Mouse (Mus musculus) CH12.LX (cell line): Measurements from ENCODE around the gene Zfhx3. TPM values are rescaled to one million over a fixed set of nuclear protein-coding genes. Genes with fewer than 3 reads are reported as not detected.
A peak's percentile ranks its signal among the peaks of the same experiment; 100 is the strongest.

ENCODE experiments used
- DNase-seq: peaks from one replicate; pipeline ENCODE4 v3.0.0-alpha.2; 2013; ENCODE audit errors: extremely low read depth
- H3K27ac ChIP-seq: 2 replicates; pipeline ENCODE4 v1.5.1; 2012; ENCODE audit warnings: low read depth, mild to moderate bottlenecking, control low read depth, moderate library complexity; ENCODE audit not compliant: insufficient read depth
- H3K27me3 ChIP-seq: replicated peaks from 2 replicates; pipeline ENCODE3; 2012; ENCODE audit warnings: inconsistent platforms
- H3K36me3 ChIP-seq, 2 experiments: replicated peaks in 1 of 2; 2 replicates each; pipeline versions ENCODE3 to v1.6.1; 2012; ENCODE audit warnings: inconsistent platforms in 1 of 2, low read length in 1 of 2, mild to moderate bottlenecking in 1 of 2, mixed read lengths in 1 of 2, moderate library complexity in 1 of 2; ENCODE audit not compliant: control insufficient read depth in 1 of 2, insufficient read depth in 1 of 2
- H3K4me1 ChIP-seq, 2 experiments: 2 replicates each; pipeline ENCODE4 v1.6.1; 2012; ENCODE audit warnings: inconsistent platforms in 1 of 2, moderate library complexity in 1 of 2; ENCODE audit not compliant: insufficient read depth in 2 of 2, control insufficient read depth in 1 of 2
- H3K4me2 ChIP-seq: 2 replicates; pipeline ENCODE4 v1.6.1; 2012; ENCODE audit warnings: low read depth, mild to moderate bottlenecking, control low read depth; ENCODE audit not compliant: poor library complexity, insufficient read depth, severe bottlenecking
- H3K4me3 ChIP-seq, 3 experiments: fragments of 150-350 bp in 1 of 3; sonication (generic) in 1 of 3; replicated peaks in 1 of 3; 2 replicates each; pipeline versions ENCODE3 to v1.5.1; 2011 to 2012; ENCODE audit warnings: low read depth in 2 of 3, low read length in 2 of 3, mild to moderate bottlenecking in 2 of 3, moderate library complexity in 2 of 3, control low read depth in 1 of 3, improper control_type of control experiment in 1 of 3, inconsistent platforms in 1 of 3, mixed read lengths in 1 of 3; ENCODE audit not compliant: poor library complexity in 1 of 3
- H3K79me2 ChIP-seq: replicated peaks from 2 replicates; pipeline ENCODE4 v1.6.1; 2012; ENCODE audit warnings: mild to moderate bottlenecking, moderate library complexity; ENCODE audit not compliant: control insufficient read depth, poor library complexity, insufficient read depth, severe bottlenecking; ENCODE audit errors: extremely low read depth
- H3K9ac ChIP-seq: 2 replicates; pipeline ENCODE4 v1.6.1; 2012; ENCODE audit warnings: low read depth, mild to moderate bottlenecking, control low read depth, moderate library complexity; ENCODE audit not compliant: insufficient read depth
- H3K9me3 ChIP-seq: replicated peaks from 2 replicates; pipeline ENCODE3; 2012; ENCODE audit warnings: low read length, inconsistent platforms, mixed read lengths
- BHLHE40 ChIP-seq: IDR thresholded peaks from 2 replicates; pipeline ENCODE4 v1.6.1; 2011; ENCODE audit warnings: mild to moderate bottlenecking, low read depth, low read length, improper control_type of control experiment
- CHD1 ChIP-seq: IDR thresholded peaks from 2 replicates; pipeline ENCODE4 v1.6.1; 2012; ENCODE audit warnings: low read depth, low read length, improper control_type of control experiment, inconsistent platforms
- E2F4 ChIP-seq: IDR thresholded peaks from 2 replicates; pipeline ENCODE4 v1.6.1; 2011; ENCODE audit warnings: low read depth, low read length, improper control_type of control experiment; ENCODE audit not compliant: insufficient replicate concordance
- IRF4 ChIP-seq: IDR thresholded peaks from 2 replicates; pipeline ENCODE4 v1.6.1; 2014; ENCODE audit warnings: low read depth, mild to moderate bottlenecking, inconsistent platforms, low read length, improper control_type of control experiment
- JUN ChIP-seq: IDR thresholded peaks from 2 replicates; pipeline ENCODE4 v1.6.1; 2011; ENCODE audit warnings: low read depth, mild to moderate bottlenecking, low read length, improper control_type of control experiment, moderate library complexity; ENCODE audit not compliant: insufficient read depth
- JUND ChIP-seq: conservative IDR thresholded peaks from 2 replicates; pipeline ENCODE4 v1.6.1; 2011; ENCODE audit warnings: low read depth, low read length, improper control_type of control experiment
- MAFK ChIP-seq: IDR thresholded peaks from 2 replicates; pipeline ENCODE4 v1.6.1; 2011; ENCODE audit warnings: low read length, improper control_type of control experiment; ENCODE audit not compliant: insufficient replicate concordance
- MXI1 ChIP-seq: IDR thresholded peaks from 2 replicates; pipeline ENCODE4 v1.6.1; 2011; ENCODE audit warnings: mild to moderate bottlenecking, low read depth, low read length, improper control_type of control experiment
- MYC ChIP-seq: IDR thresholded peaks from 2 replicates; pipeline ENCODE4 v1.6.1; 2011; ENCODE audit warnings: low read depth, mild to moderate bottlenecking, improper control_type of control experiment, low read length
- NELFE ChIP-seq: IDR thresholded peaks from 2 replicates; pipeline ENCODE4 v1.6.1; 2011; ENCODE audit warnings: low read depth, low read length, improper control_type of control experiment
- PAX5 ChIP-seq: IDR thresholded peaks from 2 replicates; pipeline ENCODE4 v1.6.1; 2012; ENCODE audit warnings: low read length, inconsistent platforms, mixed read lengths
- POLR2A ChIP-seq: IDR thresholded peaks from 2 replicates; pipeline ENCODE4 v1.6.1; 2011; ENCODE audit warnings: low read depth, mild to moderate bottlenecking, improper control_type of control experiment, low read length
- RAD21 ChIP-seq: IDR thresholded peaks from 2 replicates; pipeline ENCODE4 v1.6.1; 2011; ENCODE audit warnings: low read depth, mild to moderate bottlenecking, low read length, improper control_type of control experiment, moderate library complexity
- SIN3A ChIP-seq: IDR thresholded peaks from 2 replicates; pipeline ENCODE4 v1.6.1; 2012; ENCODE audit warnings: low read length, improper control_type of control experiment, inconsistent platforms
- USF1 ChIP-seq: IDR thresholded peaks from 2 replicates; pipeline ENCODE4 v1.6.1; 2014; ENCODE audit warnings: low read depth, mild to moderate bottlenecking, inconsistent platforms, low read length, improper control_type of control experiment
- ZKSCAN1 ChIP-seq: IDR thresholded peaks from 2 replicates; pipeline ENCODE4 v1.6.1; 2012; ENCODE audit warnings: low read depth, inconsistent platforms, low read length, improper control_type of control experiment, borderline replicate concordance
- ZMIZ1 ChIP-seq: IDR thresholded peaks from 2 replicates; pipeline ENCODE4 v1.6.1; 2012; ENCODE audit warnings: low read depth, mild to moderate bottlenecking, inconsistent platforms, low read length, improper control_type of control experiment
- dilution Hi-C: fragments of 300-500 bp; cut with MboI; formaldehyde crosslinking; loops from 2 replicates; pipeline ENCODE4 v1.14.3; 2020; ENCODE audit warnings: low sequenced_read_pairs; ENCODE audit not compliant: extremely low pct_unique_long_range_greater_than_20kb, extremely low pct_ligation_motif_present
- in situ Hi-C: fragments of 300-500 bp; cut with MboI; formaldehyde crosslinking; loops from 3 replicates; pipeline ENCODE4 v1.14.3; 2019; ENCODE audit warnings: low sequenced_read_pairs, low pct_ligation_motif_present, low pct_unique_long_range_greater_than_20kb, mixed read lengths
- polyA plus RNA-seq: library from polyadenylated mRNA; unstranded; fragments of >175 nt; gene quantifications from 2 replicates; pipeline ENCODE4 v1.2.1, GENCODE M21; 2012; ENCODE audit warnings: low read depth; ENCODE audit not compliant: insufficient read length
- total RNA-seq, 2 experiments: library from RNA; depleted of rRNA; stranded (reverse); fragments of 300-350 nt in 1 of 2; fragments of >200 nt in 1 of 2; gene quantifications; 2 replicates each; pipeline ENCODE4 v1.2.3; 2012 to 2014

Gene Zfhx3
- total and polyA plus RNA-seq, 3 experiments = 0.05 to 0.76 (median 0.68) TPM

GRCm38 (mm10) chr8:108183296-108183695, 240.9 kb downstream of the Zfhx3 start:
- dilution Hi-C loops (no loop called here), in situ Hi-C loops (no loop called here)
- H3K4me3 ChIP-seq = peak overlapping the region in 1 of 3 experiments; percentile 11
- H3K27ac ChIP-seq = no peak overlapping the region
- no peak for TF ChIP-seq NELFE
- TF ChIP-seq E2F4 = no peak
- TF ChIP-seq MXI1 = no peak
- no peak for TF ChIP-seq JUN
- TF ChIP-seq POLR2A = no peak
- H3K4me2 ChIP-seq = peak overlapping the region; percentile 22
- no peaks in the 10 kb centered on the region for H3K9me3 ChIP-seq
- peaks cover 2 to 11% of the 10 kb centered on the region in 2 experiments for H3K4me1 ChIP-seq
- no peaks in the 10 kb centered on the region for H3K36me3 ChIP-seq
- H3K9ac ChIP-seq = no peak overlapping the region
- H3K79me2 ChIP-seq = no peaks in the 10 kb centered on the region
- DNase-seq = no peak
- no peaks in the 10 kb centered on the region for H3K27me3 ChIP-seq

DNA sequence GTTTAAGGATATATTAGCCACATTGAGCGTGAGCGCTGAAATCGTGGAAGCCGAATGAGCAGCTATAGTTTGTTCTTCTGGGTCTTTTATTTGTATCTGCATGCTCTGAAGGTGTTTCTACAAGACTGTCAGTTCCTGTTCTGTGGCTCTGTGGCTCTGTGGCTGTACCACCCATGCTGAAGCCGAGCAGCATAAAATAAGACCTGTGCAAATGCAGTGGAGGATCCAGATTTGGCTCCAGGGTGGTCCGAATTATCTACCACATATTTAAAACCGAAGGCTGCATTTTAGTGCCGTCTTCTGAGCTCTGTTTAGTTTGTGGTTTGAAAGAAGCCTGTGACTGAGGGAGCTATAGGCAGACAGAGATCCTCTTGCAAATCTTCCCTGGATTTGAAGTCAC, 241.5 kb downstream of the Zfhx3 start:
- in situ Hi-C loops = no loop called here
- Histone ChIP-seq H3K4me3 (no peak overlapping the region), H3K79me2 (no peaks in the 10 kb centered on the region), H3K27ac (no peak overlapping the region), H3K9me3 (no peaks in the 10 kb centered on the region), H3K4me1 (peaks cover 2 to 11% of the 10 kb centered on the region in 2 experiments), H3K9ac (no peak overlapping the region), H3K4me2 (no peak overlapping the region), H3K27me3 (no peaks in the 10 kb centered on the region), H3K36me3 (no peaks in the 10 kb centered on the region)
- TF ChIP-seq USF1 (no peak), ZMIZ1 (no peak), MAFK (no peak), JUND (no peak), IRF4 (no peak), BHLHE40 (no peak), JUN (no peak), PAX5 (no peak), MYC (no peak), RAD21 (no peak), ZKSCAN1 (no peak), SIN3A (no peak), E2F4 (no peak), CHD1 (no peak)
- dilution Hi-C loops = no loop called here
- no peak for DNase-seq
